Mouse (Mus musculus): ENCODE measurements around the gene Nudt1. TPM values are rescaled to one million over a fixed set of nuclear protein-coding genes. Genes with fewer than 3 reads are reported as not detected.
A peak's percentile ranks its signal among the peaks of the same experiment; 100 is the strongest.

The Nudt1 gene
- 17.9 and 19.4 TPM in 2 replicates for polyA plus RNA-seq (2015; fragmentation: Nextera tagmentation; extraction: Ambion mirVana)

GRCm38 (mm10) chr5:140321042-140321755 is at the start of gene Nudt1, which contains the start of gene Mad1l1:
Gene Nudt1, plus strand, starts transcription at chr5:140321656.
Gene Mad1l1, minus strand, starts transcription at chr5:140321552.
- ATAC-seq (peak; percentile 97), DNase-seq (ENCODE audit: low spot score) (peak; percentile 97)
- no peaks in the 10 kb centered on the region for H3K36me3 ChIP-seq (ENCODE audit: insufficient read depth, low read length)
- under 1% methylated on average over 46 of the region's 60 CpGs for WGBS
- peak; percentile 97 for TF ChIP-seq EP300 (IDR thresholded peaks at IDR 0.05)
- peak; percentile 31 for TF ChIP-seq CTCF (IDR thresholded peaks at IDR 0.05)
- H3K4me1 ChIP-seq (ENCODE audit: insufficient read depth, low read depth, low read length) = 0 out of 2 replicates have a peak, but pooled peaks cover 5% of the 10 kb centered on the region
- peak within 1 kb of the TSS; percentile 81 for H3K4me3 ChIP-seq (ENCODE audit: low read depth, low read length)
- H3K9ac ChIP-seq (replicated peaks; ENCODE audit: low read depth) = peak within 1 kb of the TSS; percentile 94
- no peaks in the 10 kb centered on the region for H3K9me3 ChIP-seq (ENCODE audit: low read length)
- H3K27ac ChIP-seq (ENCODE audit: low read length) = peak within 1 kb of the TSS; percentile 87
- H3K27me3 ChIP-seq (replicated peaks; ENCODE audit: insufficient read depth, low read length) = no peaks in the 10 kb centered on the region
- H3K4me2 ChIP-seq (replicated peaks; ENCODE audit: low read depth, low read length) = peak within 1 kb of the TSS; percentile 95

GRCm38 (mm10) chr5:140276779-140277178 is 44.7 kb upstream of the Nudt1 start:
- Histone ChIP-seq H3K27me3 (replicated peaks; ENCODE audit: insufficient read depth, low read length) (no peaks in the 10 kb centered on the region), H3K4me2 (replicated peaks; ENCODE audit: low read depth, low read length) (no peak overlapping the region), H3K27ac (ENCODE audit: low read length) (no peak overlapping the region), H3K4me1 (ENCODE audit: insufficient read depth, low read depth, low read length) (no peaks in the 10 kb centered on the region), H3K9ac (replicated peaks; ENCODE audit: low read depth) (no peak overlapping the region), H3K9me3 (ENCODE audit: low read length) (no peaks in the 10 kb centered on the region), H3K36me3 (ENCODE audit: insufficient read depth, low read length) (no peaks in the 10 kb centered on the region), H3K4me3 (ENCODE audit: low read depth, low read length) (no peak overlapping the region)
- no peak for DNase-seq (ENCODE audit: low spot score)
- no peak for TF ChIP-seq EP300 (IDR thresholded peaks at IDR 0.05)
- TF ChIP-seq CTCF (IDR thresholded peaks at IDR 0.05) = no peak
- ATAC-seq = no peak
- 83% methylated on average over 6 of the region's 6 CpGs for WGBS

DNA sequence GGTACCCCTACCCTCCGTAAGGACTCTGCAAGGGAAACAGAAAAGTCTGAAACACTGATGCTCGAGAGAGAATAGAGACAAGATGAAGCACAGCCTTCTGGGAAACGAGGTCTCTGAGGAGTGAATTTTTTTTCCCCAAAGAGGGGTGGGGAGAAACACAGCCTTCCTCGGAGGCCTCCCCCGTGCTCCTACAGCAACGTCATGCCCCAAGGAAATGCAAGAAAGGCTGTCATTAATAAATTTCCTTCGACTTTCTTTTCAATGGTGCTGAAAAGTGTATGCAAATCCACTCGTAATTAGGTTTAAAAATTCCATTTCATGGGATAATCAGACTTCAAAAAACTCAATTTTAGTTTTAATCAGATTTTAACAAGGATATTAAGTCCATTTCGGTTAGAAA is 41.3 kb upstream of the Nudt1 start:
- WGBS = 82% methylated on average over 9 of the region's 9 CpGs
- DNase-seq (ENCODE audit: low spot score) (no peak), ATAC-seq (no peak)
- no peak overlapping the region for H3K27ac ChIP-seq (ENCODE audit: low read length)
- no peak for TF ChIP-seq EP300 (IDR thresholded peaks at IDR 0.05)
- TF ChIP-seq CTCF (IDR thresholded peaks at IDR 0.05) = no peak
- no peak overlapping the region for H3K4me2 ChIP-seq (replicated peaks; ENCODE audit: low read depth, low read length)
- H3K27me3 ChIP-seq (replicated peaks; ENCODE audit: insufficient read depth, low read length) = no peaks in the 10 kb centered on the region
- H3K9ac ChIP-seq (replicated peaks; ENCODE audit: low read depth) = no peak overlapping the region
- no peak overlapping the region for H3K4me3 ChIP-seq (ENCODE audit: low read depth, low read length)
- no peaks in the 10 kb centered on the region for H3K9me3 ChIP-seq (ENCODE audit: low read length)
- H3K4me1 ChIP-seq (ENCODE audit: insufficient read depth, low read depth, low read length) = no peaks in the 10 kb centered on the region
- H3K36me3 ChIP-seq (ENCODE audit: insufficient read depth, low read length) = peaks cover 3% of the 10 kb centered on the region; the same call in 1 of the 2 replicates

DNA sequence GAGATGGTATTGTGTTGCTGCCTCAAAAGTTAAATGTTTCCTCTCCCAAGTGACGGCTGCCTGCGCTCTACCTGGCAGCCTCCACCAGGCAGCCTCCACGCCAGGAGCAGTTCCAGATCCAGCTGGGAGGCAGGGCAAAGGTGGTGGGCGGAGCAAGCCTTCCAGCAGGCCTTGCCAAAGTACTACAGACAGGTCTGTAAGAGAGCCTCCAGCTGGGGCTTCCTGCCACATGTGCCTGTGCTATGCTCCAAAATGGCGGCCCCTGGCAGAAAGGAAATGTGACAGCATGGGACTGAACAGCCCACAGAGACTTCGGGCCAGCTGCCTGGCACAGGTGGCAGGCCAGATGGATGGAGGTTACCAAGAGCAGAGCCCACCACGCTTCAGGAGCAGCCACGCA is 39.1 kb upstream of the Nudt1 start:
- TF ChIP-seq EP300 (IDR thresholded peaks at IDR 0.05) (no peak), CTCF (IDR thresholded peaks at IDR 0.05) (no peak)
- 81% methylated on average over 8 of the region's 8 CpGs for WGBS
- Histone ChIP-seq H3K4me1 (ENCODE audit: insufficient read depth, low read depth, low read length) (no peaks in the 10 kb centered on the region), H3K9ac (replicated peaks; ENCODE audit: low read depth) (no peak overlapping the region), H3K4me2 (replicated peaks; ENCODE audit: low read depth, low read length) (no peak overlapping the region), H3K27me3 (replicated peaks; ENCODE audit: insufficient read depth, low read length) (no peaks in the 10 kb centered on the region), H3K4me3 (ENCODE audit: low read depth, low read length) (no peak overlapping the region), H3K36me3 (ENCODE audit: insufficient read depth, low read length) (peaks cover 3% of the 10 kb centered on the region; the same call in 1 of the 2 replicates), H3K9me3 (ENCODE audit: low read length) (no peaks in the 10 kb centered on the region), H3K27ac (ENCODE audit: low read length) (no peak overlapping the region)
- ATAC-seq (0 out of 2 replicates have a peak, but pooled peaks have one; percentile 14), DNase-seq (ENCODE audit: low spot score) (no peak)

GRCm38 (mm10) chr5:140282900-140283299 is 38.6 kb upstream of the Nudt1 start:
- no peaks in the 10 kb centered on the region for H3K27me3 ChIP-seq (replicated peaks; ENCODE audit: insufficient read depth, low read length)
- 65% methylated on average over 3 of the region's 3 CpGs for WGBS
- peaks cover 3% of the 10 kb centered on the region; the same call in 1 of the 2 replicates for H3K36me3 ChIP-seq (ENCODE audit: insufficient read depth, low read length)
- no peaks in the 10 kb centered on the region for H3K9me3 ChIP-seq (ENCODE audit: low read length)
- ATAC-seq (no peak), DNase-seq (ENCODE audit: low spot score) (no peak)
- no peak overlapping the region for H3K4me2 ChIP-seq (replicated peaks; ENCODE audit: low read depth, low read length)
- TF ChIP-seq CTCF (IDR thresholded peaks at IDR 0.05) (no peak), EP300 (IDR thresholded peaks at IDR 0.05) (no peak)
- no peak overlapping the region for H3K9ac ChIP-seq (replicated peaks; ENCODE audit: low read depth)
- no peak overlapping the region for H3K4me3 ChIP-seq (ENCODE audit: low read depth, low read length)
- no peak overlapping the region for H3K27ac ChIP-seq (ENCODE audit: low read length)
- H3K4me1 ChIP-seq (ENCODE audit: insufficient read depth, low read depth, low read length) = no peaks in the 10 kb centered on the region

DNA sequence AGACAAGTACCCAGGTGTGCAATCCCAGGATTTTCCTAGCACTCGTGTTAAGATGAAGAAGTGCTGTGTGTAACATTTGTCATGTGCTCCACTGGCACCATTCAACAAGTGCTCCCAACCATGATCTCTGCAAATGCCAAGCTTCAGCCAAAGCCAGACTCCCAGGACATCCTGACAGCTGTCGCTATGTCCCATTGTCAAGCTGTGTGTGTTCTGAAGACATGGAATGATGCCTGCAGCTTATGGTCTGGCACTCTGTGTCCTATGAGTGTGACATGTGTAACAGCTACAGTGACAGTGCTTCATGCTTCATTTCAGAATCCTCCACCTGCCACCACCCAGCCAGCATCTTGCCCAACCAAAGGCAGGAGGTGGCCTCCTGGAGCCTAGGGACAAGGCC is 37.4 kb upstream of the Nudt1 start:
- H3K9ac ChIP-seq (replicated peaks; ENCODE audit: low read depth) = no peak overlapping the region
- ATAC-seq (no peak), DNase-seq (ENCODE audit: low spot score) (no peak)
- TF ChIP-seq CTCF (IDR thresholded peaks at IDR 0.05) (no peak), EP300 (IDR thresholded peaks at IDR 0.05) (no peak)
- WGBS = 93% methylated on average over 2 of the region's 2 CpGs
- no peak overlapping the region for H3K4me2 ChIP-seq (replicated peaks; ENCODE audit: low read depth, low read length)
- H3K4me3 ChIP-seq (ENCODE audit: low read depth, low read length) = no peak overlapping the region
- H3K36me3 ChIP-seq (ENCODE audit: insufficient read depth, low read length) = peaks cover 3% of the 10 kb centered on the region; the same call in 1 of the 2 replicates
- no peaks in the 10 kb centered on the region for H3K9me3 ChIP-seq (ENCODE audit: low read length)
- no peaks in the 10 kb centered on the region for H3K27me3 ChIP-seq (replicated peaks; ENCODE audit: insufficient read depth, low read length)
- no peak overlapping the region for H3K27ac ChIP-seq (ENCODE audit: low read length)
- no peaks in the 10 kb centered on the region for H3K4me1 ChIP-seq (ENCODE audit: insufficient read depth, low read depth, low read length)

All from lung, postnatal 0 days (tissue).